ENCODE assay signal across 16 mouse cellular contexts in the genomic region with DNA sequence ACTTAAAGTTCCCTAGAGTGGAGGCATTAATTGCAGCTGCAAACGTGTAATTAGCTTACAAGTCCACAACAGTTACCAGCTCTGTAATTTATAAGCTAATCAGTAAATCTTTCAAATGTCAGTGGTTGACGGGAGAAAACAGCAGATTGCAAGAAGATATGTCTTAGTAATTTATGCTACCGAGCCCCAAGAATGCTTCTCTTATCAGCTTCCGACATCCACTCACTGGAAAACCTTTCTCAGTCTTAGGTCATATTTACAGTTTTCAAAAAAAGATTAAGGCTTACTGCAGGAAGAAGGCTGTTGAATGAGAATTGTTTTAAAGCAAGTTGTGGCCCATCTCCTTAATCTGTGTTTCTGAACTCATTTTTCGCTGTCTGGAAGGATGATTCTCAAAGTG.
"Had no signal": no experiment of that assay in that cellular context is flagged by ENCODE, and none has a peak within 500 bp of the region (broad histone marks: within the 10 kb centered on the region; RNA-seq: fewer than 3 reads in every experiment).

No protein-coding gene starts in this region.

- H3K4me3 ChIP-seq: layer of hippocampus, adult 2 months; limb, embryonic 15.5 days; liver, embryonic 12.5 days; megakaryocyte, embryonic 14.5 days; midbrain, embryonic 15.5 days; neural tube, embryonic 12.5 days had no signal

- ATAC-seq: liver, embryonic 12.5 days; midbrain, embryonic 15.5 days had no signal

- H3K9me3 ChIP-seq: limb, embryonic 15.5 days; liver, embryonic 12.5 days; megakaryocyte, embryonic 14.5 days; midbrain, embryonic 15.5 days; neural tube, embryonic 12.5 days had no signal

- DNase-seq: kidney, adult 2 months; kidney, postnatal 25 days; lung, embryonic 14.5 days; lung, postnatal 10 days; lung, postnatal 4 days; retina, postnatal 1 day; right cerebral cortex, postnatal 4 days; spleen, adult 18-20 months; thymus, adult 18-20 months; thymus, postnatal 14 days had no signal

- H3K27me3 ChIP-seq: limb, embryonic 15.5 days; liver, embryonic 12.5 days; megakaryocyte, embryonic 14.5 days; midbrain, embryonic 15.5 days had no signal

- H3K4me1 ChIP-seq: limb, embryonic 15.5 days had no signal

- H3K36me3 ChIP-seq: limb, embryonic 15.5 days; liver, embryonic 12.5 days; midbrain, embryonic 15.5 days; neural tube, embryonic 12.5 days had no signal

- H3K27ac ChIP-seq: limb, embryonic 15.5 days; liver, embryonic 12.5 days; neural tube, embryonic 12.5 days had no signal

- H3K9ac ChIP-seq: limb, embryonic 15.5 days; liver, embryonic 12.5 days; lung, embryonic 14.5 days; midbrain, embryonic 15.5 days; neural tube, embryonic 12.5 days had no signal
